Mouse (Mus musculus) lung, adult 2 months (tissue): ENCODE measurements around the gene Usp8.

Experiments
- CTCF ChIP-seq: fragments of 200-500 bp; IDR thresholded peaks from 2 replicates; pipeline ENCODE4 v1.5.1; 2011; ENCODE audit warnings: mild to moderate bottlenecking, low read length, control low read depth; ENCODE audit not compliant: insufficient read depth
- POLR2A ChIP-seq: fragments of 200-500 bp; IDR thresholded peaks from 2 replicates; pipeline ENCODE4 v1.6.1; 2011; ENCODE audit warnings: low read depth, mild to moderate bottlenecking, control low read depth, low read length, borderline replicate concordance; ENCODE audit errors: extremely low read depth

DNA sequence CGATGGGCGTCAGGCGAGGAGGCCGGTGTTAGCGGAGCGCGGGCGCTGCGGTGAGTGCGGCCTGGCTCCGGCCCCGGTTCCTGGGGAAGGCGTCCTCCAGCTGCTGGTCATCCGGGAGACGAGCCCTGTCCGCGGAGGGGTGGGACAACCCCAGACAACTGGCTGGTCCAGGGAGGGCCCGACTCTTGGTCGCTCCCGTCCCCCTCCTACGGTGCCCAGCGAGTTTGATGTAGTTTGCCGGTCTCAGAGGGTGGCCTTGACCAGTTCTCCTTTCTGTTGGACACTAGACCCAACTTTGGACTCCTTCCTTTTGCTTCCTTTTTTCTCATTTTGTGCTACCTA is 281 bp downstream of the Usp8 start:
- TF ChIP-seq CTCF (no peak), POLR2A (no peak)
